In the genomic region with DNA sequence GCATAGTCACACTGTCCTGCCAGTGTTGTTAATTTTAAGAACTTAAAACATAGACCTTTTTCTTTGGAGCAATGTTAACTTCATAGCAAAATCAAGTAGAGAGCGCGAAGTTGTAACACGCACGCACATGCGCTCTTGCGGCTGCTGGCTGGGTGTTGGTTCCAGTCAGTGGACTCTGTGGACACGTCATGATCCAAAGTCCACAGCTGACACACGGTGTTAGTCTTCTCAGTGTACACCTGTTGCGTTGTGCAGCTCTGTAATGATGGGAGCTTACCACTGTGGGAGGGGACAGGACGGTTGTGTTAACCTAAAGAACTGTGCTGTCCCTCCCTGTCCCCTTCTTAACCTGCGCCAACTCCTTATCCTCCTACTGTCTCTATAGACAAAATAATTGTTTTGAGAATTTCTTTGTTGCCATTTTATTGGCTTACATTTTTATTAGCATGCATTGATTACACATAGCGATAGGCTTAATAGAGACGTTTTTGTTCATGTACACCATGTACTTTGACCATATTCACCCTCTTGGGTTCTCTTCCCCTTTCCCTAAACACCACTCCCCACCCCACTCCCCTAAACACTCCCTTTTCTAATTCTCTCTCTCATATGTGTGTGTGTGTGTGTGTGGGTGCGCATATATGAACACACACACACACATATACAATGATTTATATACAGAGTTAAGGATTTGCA, we compare ENCODE assay signal across 33 mouse cellular contexts. TPM values are rescaled to one million over a fixed set of nuclear protein-coding genes. Genes with fewer than 3 reads are reported as not detected.
DNase-seq lines count a peak whose midpoint lies in the region; ATAC-seq and TF ChIP-seq lines count a peak whose summit lies in the region.
"Had no signal": no experiment of that assay in that cellular context is flagged by ENCODE, and none has a peak within 500 bp of the region (broad histone marks: within the 10 kb centered on the region; RNA-seq: fewer than 3 reads in every experiment).

No protein-coding gene starts in this region.

- no peaks in the 10 kb centered on the region for H3K9me3 ChIP-seq in kidney, embryonic 16.5 days (ENCODE audit: low read length)
- H3K9me3 ChIP-seq in neural tube, embryonic 12.5 days: no peaks in the 10 kb centered on the region
- no peaks in the 10 kb centered on the region for H3K9me3 ChIP-seq in stomach, embryonic 16.5 days (replicated peaks; ENCODE audit: control insufficient read depth, low read length)
- H3K9me3 ChIP-seq in forebrain, embryonic 16.5 days (ENCODE audit: control insufficient read depth, low read length): no peaks in the 10 kb centered on the region
- H3K9me3 ChIP-seq: embryonic facial prominence, embryonic 13.5 days; heart, embryonic 13.5 days; limb, embryonic 12.5 days; neural tube, embryonic 13.5 days; stomach, embryonic 15.5 days had no signal

- H3K9ac ChIP-seq in kidney, embryonic 16.5 days (replicated peaks; ENCODE audit: low read length): no peak overlapping the region
- H3K9ac ChIP-seq in neural tube, embryonic 12.5 days: no peak overlapping the region
- H3K9ac ChIP-seq in stomach, embryonic 16.5 days (ENCODE audit: low read length): no peak overlapping the region
- no peak overlapping the region for H3K9ac ChIP-seq in forebrain, embryonic 16.5 days (replicated peaks; ENCODE audit: low read depth, low read length)
- H3K9ac ChIP-seq: embryonic facial prominence, embryonic 13.5 days; forebrain, postnatal 0 days; heart, embryonic 13.5 days; hindbrain, embryonic 14.5 days; limb, embryonic 12.5 days; neural tube, embryonic 13.5 days; stomach, embryonic 15.5 days had no signal

- no peak for TF ChIP-seq POLR2A in kidney, adult 2 months (IDR thresholded peaks at IDR 0.05; ENCODE audit: low read depth, low read length)

- no peak overlapping the region for H3K4me2 ChIP-seq in kidney, embryonic 16.5 days (replicated peaks; ENCODE audit: low read depth, low read length)
- H3K4me2 ChIP-seq in neural tube, embryonic 12.5 days (replicated peaks): no peak overlapping the region
- H3K4me2 ChIP-seq in stomach, embryonic 16.5 days (ENCODE audit: low read depth, low read length): no peak overlapping the region
- no peak overlapping the region for H3K4me2 ChIP-seq in forebrain, embryonic 16.5 days (ENCODE audit: low read length)
- H3K4me2 ChIP-seq: embryonic facial prominence, embryonic 13.5 days; heart, embryonic 13.5 days; hindbrain, embryonic 14.5 days; limb, embryonic 12.5 days; midbrain, embryonic 11.5 days; neural tube, embryonic 13.5 days; stomach, embryonic 15.5 days had no signal

- H3K27ac ChIP-seq in kidney, adult 2 months (ENCODE audit: insufficient read depth, low read depth, low read length): no peak overlapping the region
- no peak overlapping the region for H3K27ac ChIP-seq in kidney, embryonic 16.5 days (ENCODE audit: low read length)
- no peak overlapping the region for H3K27ac ChIP-seq in neural tube, embryonic 12.5 days
- H3K27ac ChIP-seq in stomach, embryonic 16.5 days (ENCODE audit: low read length): no peak overlapping the region
- H3K27ac ChIP-seq in forebrain, embryonic 16.5 days (ENCODE audit: low read length): no peak overlapping the region
- H3K27ac ChIP-seq: embryonic facial prominence, embryonic 13.5 days; heart, adult 2 months; heart, embryonic 13.5 days; hindbrain, embryonic 14.5 days; left cerebral cortex, adult 2 months; limb, embryonic 12.5 days; neural tube, embryonic 13.5 days; stomach, embryonic 15.5 days had no signal

- ATAC-seq in kidney, embryonic 16.5 days (ENCODE audit: low FRiP score, low TSS enrichment): no peak
- ATAC-seq in neural tube, embryonic 12.5 days (ENCODE audit: low FRiP score, low read depth): 0 out of 2 replicates have a peak, but pooled peaks have one; percentile 13
- peak; percentile 60; the same call in 1 of the 2 replicates for ATAC-seq in stomach, embryonic 16.5 days (ENCODE audit: insufficient read depth, low FRiP score)
- ATAC-seq in forebrain, embryonic 16.5 days: no peak
- ATAC-seq: forebrain, postnatal 0 days; midbrain, embryonic 16.5 days; Patski had no signal

- no peak for TF ChIP-seq CTCF in kidney, adult 2 months (conservative IDR thresholded peaks at IDR 0.05; ENCODE audit: insufficient read depth, insufficient read length, low read depth, low read length)

- 74% methylated on average over 14 of the region's 14 CpGs for WGBS in kidney, adult 2 months
- WGBS in kidney, embryonic 16.5 days: 91% methylated on average over 14 of the region's 14 CpGs
- 95% methylated on average over 14 of the region's 14 CpGs for WGBS in neural tube, embryonic 12.5 days
- 86% methylated on average over 14 of the region's 14 CpGs for WGBS in stomach, embryonic 16.5 days
- 96% methylated on average over 14 of the region's 14 CpGs for WGBS in forebrain, embryonic 16.5 days

- peaks cover 10% of the 10 kb centered on the region; the same call in 1 of the 2 replicates for H3K4me1 ChIP-seq in kidney, adult 2 months (ENCODE audit: control insufficient read depth, insufficient read depth, low read length)
- no peaks in the 10 kb centered on the region for H3K4me1 ChIP-seq in kidney, embryonic 16.5 days (ENCODE audit: insufficient read depth, low read length)
- no peaks in the 10 kb centered on the region for H3K4me1 ChIP-seq in neural tube, embryonic 12.5 days
- no peaks in the 10 kb centered on the region for H3K4me1 ChIP-seq in stomach, embryonic 16.5 days (ENCODE audit: control insufficient read depth, insufficient read depth, low read length)
- H3K4me1 ChIP-seq in forebrain, embryonic 16.5 days (replicated peaks; ENCODE audit: control insufficient read depth, insufficient read depth, low read length): no peaks in the 10 kb centered on the region
- H3K4me1 ChIP-seq: embryonic facial prominence, embryonic 13.5 days; heart, embryonic 13.5 days; stomach, embryonic 15.5 days had no signal

- H3K27me3 ChIP-seq in kidney, adult 2 months (replicated peaks; ENCODE audit: control insufficient read depth, insufficient read depth, low read length): no peaks in the 10 kb centered on the region
- H3K27me3 ChIP-seq in kidney, embryonic 16.5 days (ENCODE audit: insufficient read depth, low read length): no peaks in the 10 kb centered on the region
- H3K27me3 ChIP-seq in neural tube, embryonic 12.5 days (replicated peaks): no peaks in the 10 kb centered on the region
- no peaks in the 10 kb centered on the region for H3K27me3 ChIP-seq in stomach, embryonic 16.5 days (ENCODE audit: control insufficient read depth, insufficient read depth, low read length)
- no peaks in the 10 kb centered on the region for H3K27me3 ChIP-seq in forebrain, embryonic 16.5 days (replicated peaks; ENCODE audit: control insufficient read depth, insufficient read depth, low read length)
- H3K27me3 ChIP-seq: embryonic facial prominence, embryonic 13.5 days; heart, embryonic 13.5 days; limb, embryonic 12.5 days; neural tube, embryonic 13.5 days; Patski; stomach, embryonic 15.5 days had no signal

- no peaks in the 10 kb centered on the region for H3K36me3 ChIP-seq in kidney, adult 2 months (ENCODE audit: control insufficient read depth, insufficient read depth, low read length)
- no peaks in the 10 kb centered on the region for H3K36me3 ChIP-seq in kidney, embryonic 16.5 days (ENCODE audit: insufficient read depth, low read length)
- no peaks in the 10 kb centered on the region for H3K36me3 ChIP-seq in neural tube, embryonic 12.5 days
- no peaks in the 10 kb centered on the region for H3K36me3 ChIP-seq in stomach, embryonic 16.5 days (ENCODE audit: control insufficient read depth, insufficient read depth, low read length)
- no peaks in the 10 kb centered on the region for H3K36me3 ChIP-seq in forebrain, embryonic 16.5 days (ENCODE audit: control insufficient read depth, insufficient read depth)
- H3K36me3 ChIP-seq: embryonic facial prominence, embryonic 13.5 days; heart, embryonic 13.5 days; limb, embryonic 12.5 days; neural tube, embryonic 13.5 days; stomach, embryonic 15.5 days had no signal

- H3K4me3 ChIP-seq in kidney, adult 2 months (ENCODE audit: insufficient read depth, low read depth, low read length): no peak overlapping the region
- no peak overlapping the region for H3K4me3 ChIP-seq in kidney, embryonic 16.5 days (ENCODE audit: low read length)
- H3K4me3 ChIP-seq in neural tube, embryonic 12.5 days: no peak overlapping the region
- no peak overlapping the region for H3K4me3 ChIP-seq in stomach, embryonic 16.5 days (replicated peaks; ENCODE audit: low read length)
- no peak overlapping the region for H3K4me3 ChIP-seq in forebrain, embryonic 16.5 days (replicated peaks; ENCODE audit: low read length)
- H3K4me3 ChIP-seq: embryonic facial prominence, embryonic 13.5 days; erythroblast, embryonic 14.5 days; heart, adult 2 months; heart, embryonic 13.5 days; left cerebral cortex, adult 2 months; limb, embryonic 12.5 days; neural tube, embryonic 13.5 days; stomach, embryonic 15.5 days had no signal

- DNase-seq in kidney, adult 2 months: peak; percentile 78
- DNase-seq in neural tube, embryonic 10.5 days (ENCODE audit: extremely low spot score, low spot score): no peak
- no peak for DNase-seq in adipocyte (ENCODE audit: low spot score)
- DNase-seq: adrenal gland, postnatal 14 days; cerebellum, adult 11-12 months; cerebellum, adult 9-11 months; forebrain, postnatal 0 days; heart, adult 2 months; heart, postnatal 10 days; lung, postnatal 36 days; retina, postnatal 1 day; right cerebral cortex, postnatal 14 days; thymus, adult 18-20 months; thymus, postnatal 25 days had no signal

RNA-seq across cellular contexts. Expression of gene Osbpl6, which starts 11.3 kb away (rescaled TPM):
- polyA plus RNA-seq in kidney, adult 2 months (2012; rRNA removed): 35.1 and 41.2 TPM in 2 replicates
- 17.8 and 18.4 TPM in 2 replicates for polyA plus RNA-seq in kidney, embryonic 16.5 days (2015; fragmentation: Nextera tagmentation; extraction: Ambion mirVana)
- polyA plus RNA-seq in neural tube, embryonic 12.5 days (2016; fragmentation: Nextera tagmentation; extraction: Ambion mirVana): 26.4 and 33.1 TPM in 2 replicates
- 8.6 and 9.9 TPM in 2 replicates for polyA plus RNA-seq in stomach, embryonic 16.5 days (2015; fragmentation: Nextera tagmentation; extraction: Ambion mirVana)
- polyA plus RNA-seq in forebrain, embryonic 16.5 days (2015; fragmentation: Nextera tagmentation; extraction: Ambion mirVana): 23.5 and 28.0 TPM in 2 replicates
- polyA plus RNA-seq: erythroblast, embryonic 14.5 days had no signal

RNA-seq across cellular contexts. Expression of gene Rbm45, which starts 47.8 kb away (rescaled TPM):
- polyA plus RNA-seq in kidney, adult 2 months (2012; rRNA removed): 8.3 and 8.9 TPM in 2 replicates
- polyA plus RNA-seq in kidney, embryonic 16.5 days (2015; fragmentation: Nextera tagmentation; extraction: Ambion mirVana): 14.5 and 16.9 TPM in 2 replicates
- 14.1 and 18.6 TPM in 2 replicates for polyA plus RNA-seq in neural tube, embryonic 12.5 days (2016; fragmentation: Nextera tagmentation; extraction: Ambion mirVana)
- 11.6 and 12.8 TPM in 2 replicates for polyA plus RNA-seq in stomach, embryonic 16.5 days (2015; fragmentation: Nextera tagmentation; extraction: Ambion mirVana)
- 19.2 and 19.5 TPM in 2 replicates for polyA plus RNA-seq in forebrain, embryonic 16.5 days (2015; fragmentation: Nextera tagmentation; extraction: Ambion mirVana)

RNA-seq across cellular contexts. Expression of gene Cyct, which starts 57.3 kb away (rescaled TPM):
- not detected in 2 replicates for polyA plus RNA-seq in kidney, adult 2 months (2012; rRNA removed)
- polyA plus RNA-seq in kidney, embryonic 16.5 days (2015; fragmentation: Nextera tagmentation; extraction: Ambion mirVana): not detected in 2 replicates
- polyA plus RNA-seq in neural tube, embryonic 12.5 days (2016; fragmentation: Nextera tagmentation; extraction: Ambion mirVana): not detected in 2 replicates
- polyA plus RNA-seq in stomach, embryonic 16.5 days (2015; fragmentation: Nextera tagmentation; extraction: Ambion mirVana): not detected in 2 replicates
- not detected in 2 replicates for polyA plus RNA-seq in forebrain, embryonic 16.5 days (2015; fragmentation: Nextera tagmentation; extraction: Ambion mirVana)
- polyA plus RNA-seq: embryonic facial prominence, embryonic 13.5 days; erythroblast, embryonic 14.5 days; forebrain, embryonic 11.5 days; heart, adult 2 months; limb, embryonic 12.5 days; liver, adult 2 months; liver, embryonic 16.5 days; lung, embryonic 16.5 days; midbrain, embryonic 11.5 days; neural tube, embryonic 13.5 days; Patski; stomach, embryonic 15.5 days had no signal

Comparison
In these comparisons a context has a peak if more than half of its experiments do, and no peak if none do; other contexts are left out.
1. ATAC-seq: peak in neural tube, embryonic 12.5 days (single experiment) and stomach, embryonic 16.5 days (single experiment); none in kidney, embryonic 16.5 days (single experiment) and forebrain, embryonic 16.5 days (single experiment).